Mouse (Mus musculus): Measurements from ENCODE around the gene Epm2a. TPM values are rescaled to one million over a fixed set of nuclear protein-coding genes. Genes with fewer than 3 reads are reported as not detected.

The Epm2a gene
- polyA plus RNA-seq, 1 experiment from 2014 or later, result 2.3 TPM

DNA sequence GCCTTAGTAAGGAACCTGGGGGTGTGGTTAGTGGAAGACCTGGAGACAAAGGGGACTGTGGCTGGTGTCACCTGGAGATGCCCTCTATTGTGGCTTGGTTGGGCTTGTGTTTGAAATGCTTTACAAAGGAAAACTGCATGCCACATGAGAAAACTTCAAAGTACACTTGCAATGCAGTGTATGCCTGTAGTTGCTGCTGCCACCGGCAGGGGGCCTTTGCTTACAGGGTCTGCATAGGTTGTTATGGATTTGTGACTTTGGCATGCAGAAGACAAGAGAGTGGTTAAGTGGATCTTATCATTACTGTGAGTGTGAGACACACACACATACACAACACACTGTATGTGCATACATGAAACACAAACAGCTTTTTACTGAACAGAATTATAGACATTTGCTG lies 114.2 kb downstream of the Epm2a start:
- WGBS, result 57% methylated on average over 1 of the region's 1 CpGs
- Histone ChIP-seq H3K9me3 (replicated peaks; ENCODE audit: control insufficient read depth, low read length, poor library complexity, severe bottlenecking) (no peaks in the 10 kb centered on the region), H3K4me3 (ENCODE audit: low read depth, low read length) (no peak overlapping the region), H3K4me2 (ENCODE audit: low read length) (no peak overlapping the region), H3K36me3 (ENCODE audit: control insufficient read depth, insufficient read depth, low read length) (no peaks in the 10 kb centered on the region), H3K9ac (ENCODE audit: low read depth, low read length) (no peak overlapping the region), H3K4me1 (ENCODE audit: control insufficient read depth, insufficient read depth, low read length) (no peaks in the 10 kb centered on the region), H3K27ac (ENCODE audit: low read length) (no peak overlapping the region), H3K27me3 (ENCODE audit: control insufficient read depth, insufficient read depth, low read depth, low read length) (no peaks in the 10 kb centered on the region)
- ATAC-seq, result no peak

DNA sequence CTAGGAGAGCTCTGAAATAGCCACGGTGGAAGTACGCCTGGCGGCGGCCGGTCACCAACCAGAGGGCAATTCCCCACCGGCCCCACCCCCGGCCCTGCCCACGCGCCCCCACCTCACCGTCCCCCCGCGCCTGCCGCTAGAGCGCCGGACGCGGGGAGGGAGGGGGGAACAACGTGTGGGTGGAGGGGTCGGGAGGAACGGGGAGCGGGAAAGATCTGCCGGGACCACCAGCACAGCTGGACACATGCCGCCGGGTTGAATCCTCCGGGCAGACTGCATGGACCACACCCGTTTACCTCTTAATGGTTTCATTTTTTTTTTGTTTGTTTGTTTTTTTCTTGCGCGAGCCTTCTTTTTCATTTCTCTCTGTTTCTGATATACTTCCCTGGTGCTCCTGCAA lies 148.8 kb downstream of the Epm2a start:
- Histone ChIP-seq H3K9me3 (replicated peaks; ENCODE audit: control insufficient read depth, low read length, poor library complexity, severe bottlenecking) (peaks cover 11% of the 10 kb centered on the region; the same call in 1 of the 2 replicates), H3K27ac (ENCODE audit: low read length) (no peak overlapping the region), H3K27me3 (ENCODE audit: control insufficient read depth, insufficient read depth, low read depth, low read length) (no peaks in the 10 kb centered on the region), H3K4me3 (ENCODE audit: low read depth, low read length) (no peak overlapping the region), H3K9ac (ENCODE audit: low read depth, low read length) (no peak overlapping the region), H3K4me1 (ENCODE audit: control insufficient read depth, insufficient read depth, low read length) (no peaks in the 10 kb centered on the region), H3K4me2 (ENCODE audit: low read length) (no peak overlapping the region), H3K36me3 (ENCODE audit: control insufficient read depth, insufficient read depth, low read length) (no peaks in the 10 kb centered on the region; the same call in 1 of the 2 replicates)
- ATAC-seq, result peak; percentile 87
- WGBS, result 44% methylated on average over 28 of the region's 28 CpGs

Other genes with a start within 250 kb of the Epm2a start
- gene Shprh, start 194.0 kb upstream of the Epm2a start, polyA plus RNA-seq (2015; fragmentation: Nextera tagmentation; extraction: Ambion mirVana), result 21.2 and 23.2 TPM in 2 replicates
- 19.2 and 20.1 TPM in 2 replicates for gene Fbxo30, start 62.1 kb upstream of the Epm2a start, polyA plus RNA-seq (2015; fragmentation: Nextera tagmentation; extraction: Ambion mirVana)